Mouse (Mus musculus): ENCODE results near the gene Rtkn2. TPM values are rescaled to one million over a fixed set of nuclear protein-coding genes. Genes with fewer than 3 reads are reported as not detected.

The Rtkn2 gene
- polyA plus RNA-seq, 1 experiment from 2014 or later = 20.5 TPM

DNA sequence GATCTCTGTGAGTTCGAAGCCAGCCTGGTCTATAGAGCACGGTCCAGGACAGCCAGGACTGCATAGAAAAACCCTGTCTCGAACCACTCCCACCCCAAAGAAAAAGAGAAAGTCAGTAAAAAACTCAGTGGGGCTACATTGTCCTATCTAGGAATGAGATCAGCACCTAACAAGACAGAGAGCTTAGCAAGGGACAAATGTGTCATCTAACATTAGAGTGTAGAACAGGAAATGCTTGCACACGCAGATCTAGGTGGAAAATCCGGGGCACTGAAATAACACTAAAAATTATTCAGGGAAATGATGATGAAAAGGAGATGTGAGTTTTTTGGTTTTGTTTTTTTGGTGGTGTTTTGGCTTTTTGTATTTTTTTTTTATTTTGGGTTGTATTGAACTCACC lies 86.8 kb downstream of the Rtkn2 start:
- Histone ChIP-seq H3K27ac (replicated peaks) (no peak overlapping the region), H3K9ac (replicated peaks) (no peak overlapping the region), H3K4me1 (peaks cover 16% of the 10 kb centered on the region), H3K36me3 (no peaks in the 10 kb centered on the region), H3K9me3 (no peaks in the 10 kb centered on the region), H3K4me3 (no peak overlapping the region), H3K4me2 (replicated peaks) (no peak overlapping the region), H3K27me3 (no peaks in the 10 kb centered on the region)
- 89% methylated on average over 5 of the region's 5 CpGs for WGBS
- ATAC-seq (ENCODE audit: low FRiP score, low read depth) = no peak

DNA sequence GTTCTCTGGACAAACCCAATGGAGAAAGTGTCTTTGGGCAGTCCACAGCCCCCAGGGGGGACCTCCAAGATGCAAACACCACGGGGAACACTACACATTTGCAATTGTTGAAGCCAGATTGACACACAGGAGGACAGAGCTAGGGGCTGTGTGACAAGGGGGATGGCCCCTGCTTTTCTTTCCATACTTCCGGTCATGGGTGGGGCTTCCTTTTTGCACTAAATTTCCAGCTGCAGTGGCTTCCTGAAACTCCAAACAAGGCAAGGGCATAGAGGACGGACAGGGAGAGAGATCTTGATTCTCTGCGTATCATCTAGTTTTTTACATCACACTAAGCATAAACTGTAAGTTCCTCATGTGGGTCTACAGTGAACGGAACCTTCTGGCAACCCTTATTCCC lies 88.6 kb downstream of the Rtkn2 start:
- Histone ChIP-seq H3K9ac (replicated peaks) (no peak overlapping the region), H3K27me3 (no peaks in the 10 kb centered on the region), H3K27ac (replicated peaks) (no peak overlapping the region), H3K9me3 (no peaks in the 10 kb centered on the region), H3K36me3 (no peaks in the 10 kb centered on the region), H3K4me2 (replicated peaks) (no peak overlapping the region), H3K4me1 (peaks cover 14% of the 10 kb centered on the region), H3K4me3 (no peak overlapping the region)
- ATAC-seq (ENCODE audit: low FRiP score, low read depth) = no peak
- WGBS = 83% methylated on average over 5 of the region's 5 CpGs

DNA sequence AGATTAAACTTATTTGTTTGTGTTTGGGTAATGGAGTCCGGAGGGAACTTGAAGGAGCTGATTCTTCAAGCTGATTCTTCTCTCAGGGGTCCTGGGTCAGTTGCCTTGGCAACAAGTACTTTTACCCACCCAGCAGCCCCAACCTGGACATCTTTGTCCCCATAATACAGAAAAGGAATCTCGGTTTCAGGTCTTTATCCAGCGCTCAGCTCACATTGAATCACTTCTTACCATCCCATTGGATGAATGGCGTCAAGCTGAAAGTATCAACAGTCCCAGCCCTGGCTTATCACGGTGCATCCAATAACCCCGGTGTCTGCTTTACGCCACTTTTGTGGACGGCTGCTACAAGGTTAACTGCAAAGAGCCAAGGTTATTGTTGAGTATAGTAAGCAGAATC lies 89.1 kb downstream of the Rtkn2 start:
- no peak overlapping the region for H3K4me2 ChIP-seq (replicated peaks)
- H3K4me3 ChIP-seq = no peak overlapping the region
- no peak for ATAC-seq (ENCODE audit: low FRiP score, low read depth)
- H3K9ac ChIP-seq (replicated peaks) = no peak overlapping the region
- WGBS = 73% methylated on average over 8 of the region's 8 CpGs
- H3K27ac ChIP-seq (replicated peaks) = no peak overlapping the region
- no peaks in the 10 kb centered on the region for H3K9me3 ChIP-seq
- H3K27me3 ChIP-seq = no peaks in the 10 kb centered on the region
- H3K36me3 ChIP-seq = no peaks in the 10 kb centered on the region
- H3K4me1 ChIP-seq = peaks cover 14% of the 10 kb centered on the region

DNA sequence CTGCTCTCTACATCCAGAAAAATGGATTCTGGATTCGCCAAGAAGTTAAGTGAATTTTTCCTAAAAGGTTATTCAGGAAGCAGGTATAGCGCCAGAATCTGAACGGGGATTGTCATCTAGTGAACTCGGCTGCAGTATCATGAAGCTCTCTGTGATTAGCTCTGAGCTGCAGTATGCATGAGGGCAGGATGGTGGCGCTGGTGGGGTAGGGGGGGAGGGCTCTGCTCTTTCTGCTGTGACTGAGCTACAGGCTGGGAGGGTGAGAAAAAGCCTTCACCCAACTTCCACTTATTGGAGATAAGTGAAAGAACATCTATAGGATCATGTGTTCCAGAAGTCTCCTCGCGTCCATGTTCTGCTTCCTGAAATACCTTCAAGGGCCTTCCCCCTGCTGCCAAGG lies 91.7 kb downstream of the Rtkn2 start:
- 84% methylated on average over 7 of the region's 7 CpGs for WGBS
- no peaks in the 10 kb centered on the region for H3K9me3 ChIP-seq
- H3K9ac ChIP-seq (replicated peaks) = no peak overlapping the region
- no peaks in the 10 kb centered on the region for H3K27me3 ChIP-seq
- no peak overlapping the region for H3K4me3 ChIP-seq
- H3K4me2 ChIP-seq (replicated peaks) = no peak overlapping the region
- no peaks in the 10 kb centered on the region for H3K36me3 ChIP-seq
- H3K4me1 ChIP-seq = no peaks in the 10 kb centered on the region
- no peak for ATAC-seq (ENCODE audit: low FRiP score, low read depth)
- no peak overlapping the region for H3K27ac ChIP-seq (replicated peaks)

DNA sequence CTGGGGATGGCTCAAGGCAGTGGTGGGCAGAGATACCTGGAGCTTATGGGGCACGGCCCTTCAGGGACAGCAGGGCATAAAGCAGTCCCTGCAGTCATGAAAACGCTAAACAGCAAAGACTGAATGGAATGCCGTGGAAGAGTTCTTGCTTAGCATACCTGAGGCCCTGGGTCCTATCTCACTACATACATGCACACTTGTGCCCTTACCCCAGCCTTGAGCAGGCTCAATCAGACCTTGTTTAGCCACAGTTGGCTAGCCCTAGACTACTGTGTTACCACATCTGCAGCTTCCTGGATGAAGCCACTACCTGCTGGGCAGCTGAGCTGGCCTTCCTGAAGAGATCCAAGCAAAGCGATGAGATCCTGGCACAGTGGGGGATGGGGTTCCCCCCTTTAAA lies 93.3 kb downstream of the Rtkn2 start:
- H3K4me3 ChIP-seq = no peak overlapping the region
- H3K9me3 ChIP-seq = no peaks in the 10 kb centered on the region
- H3K36me3 ChIP-seq = no peaks in the 10 kb centered on the region
- no peak overlapping the region for H3K9ac ChIP-seq (replicated peaks)
- no peak overlapping the region for H3K27ac ChIP-seq (replicated peaks)
- ATAC-seq (ENCODE audit: low FRiP score, low read depth) = no peak
- no peaks in the 10 kb centered on the region for H3K27me3 ChIP-seq
- 91% methylated on average over 4 of the region's 4 CpGs for WGBS
- no peaks in the 10 kb centered on the region for H3K4me1 ChIP-seq
- no peak overlapping the region for H3K4me2 ChIP-seq (replicated peaks)

DNA sequence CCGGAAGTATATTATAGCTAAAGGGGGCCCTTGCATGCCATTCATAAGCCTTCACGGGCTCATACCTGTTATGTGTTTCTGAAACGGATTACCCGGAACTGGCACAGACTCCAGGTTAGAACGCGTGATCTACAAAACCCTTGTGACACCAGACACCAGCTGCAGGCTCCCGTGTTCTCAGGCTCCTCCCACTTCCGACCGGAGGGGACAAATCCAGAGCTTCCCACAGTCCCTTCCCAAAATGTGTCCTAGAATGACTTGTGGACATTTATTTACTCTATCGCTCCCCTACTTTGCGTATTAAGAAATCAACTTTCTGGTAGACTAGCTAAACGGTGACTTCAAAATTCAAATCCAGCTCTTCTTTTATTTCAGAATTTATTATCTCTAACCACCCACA lies 94.9 kb downstream of the Rtkn2 start:
- no peak for ATAC-seq (ENCODE audit: low FRiP score, low read depth)
- Histone ChIP-seq H3K27ac (replicated peaks) (no peak overlapping the region), H3K4me1 (no peaks in the 10 kb centered on the region)

DNA sequence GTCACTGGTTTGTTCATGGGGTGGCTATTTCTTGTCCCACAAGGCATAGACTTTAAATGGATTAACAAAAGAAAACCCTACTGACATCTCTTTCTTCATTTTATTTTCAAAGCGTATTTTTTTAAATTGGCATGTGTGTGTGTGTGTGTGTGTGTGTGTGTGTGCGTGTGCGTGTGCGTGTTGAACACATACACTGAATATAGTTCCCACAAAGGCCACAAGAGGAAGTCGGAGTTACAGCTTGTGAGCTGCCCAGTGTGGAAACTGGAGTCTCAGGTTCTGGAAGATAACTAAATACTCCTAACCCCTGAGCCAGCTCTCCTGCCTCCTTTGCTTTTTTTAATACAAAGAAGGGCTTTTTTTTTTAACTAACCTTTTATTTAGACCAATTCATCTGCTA lies 95.8 kb downstream of the Rtkn2 start:
- H3K27me3 ChIP-seq = no peaks in the 10 kb centered on the region
- no peaks in the 10 kb centered on the region for H3K36me3 ChIP-seq
- WGBS = 92% methylated on average over 5 of the region's 5 CpGs

More for the DNA sequence above, 94.9 kb downstream of the Rtkn2 start:
- no peaks in the 10 kb centered on the region for H3K36me3 ChIP-seq
- H3K9me3 ChIP-seq = no peaks in the 10 kb centered on the region
- H3K27me3 ChIP-seq = no peaks in the 10 kb centered on the region
- H3K4me3 ChIP-seq = no peak overlapping the region
- H3K9ac ChIP-seq (replicated peaks) = no peak overlapping the region
- 91% methylated on average over 12 of the region's 12 CpGs for WGBS
- H3K4me2 ChIP-seq (replicated peaks) = no peak overlapping the region

DNA sequence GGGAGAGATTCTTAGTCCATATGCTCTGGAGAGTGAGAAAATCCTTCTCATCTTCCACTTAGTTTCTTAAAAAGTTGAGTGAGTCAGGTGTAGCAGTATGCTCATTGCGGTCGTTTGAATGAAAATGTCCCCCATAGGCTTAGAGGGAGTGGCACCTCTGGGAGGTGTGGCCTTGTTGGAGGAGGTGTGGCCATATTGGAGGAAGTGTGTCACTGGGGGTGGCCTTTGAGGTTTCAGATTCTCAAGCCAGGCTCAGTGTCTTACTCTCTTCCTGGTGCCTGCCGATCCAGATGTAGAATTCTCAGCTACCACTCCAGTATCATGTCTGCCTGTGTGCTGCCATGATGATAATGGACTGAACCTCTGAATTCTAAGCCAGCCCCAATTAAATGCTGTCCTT lies 99.3 kb downstream of the Rtkn2 start:
- no peaks in the 10 kb centered on the region for H3K36me3 ChIP-seq
- H3K4me2 ChIP-seq (replicated peaks) = no peak overlapping the region
- ATAC-seq (ENCODE audit: low FRiP score, low read depth) = no peak
- H3K27ac ChIP-seq (replicated peaks) = no peak overlapping the region
- H3K9ac ChIP-seq (replicated peaks) = no peak overlapping the region
- no peak overlapping the region for H3K4me3 ChIP-seq
- 90% methylated on average over 3 of the region's 3 CpGs for WGBS
- no peaks in the 10 kb centered on the region for H3K4me1 ChIP-seq
- H3K9me3 ChIP-seq = no peaks in the 10 kb centered on the region
- no peaks in the 10 kb centered on the region for H3K27me3 ChIP-seq

More for the DNA sequence above, 95.8 kb downstream of the Rtkn2 start:
- Histone ChIP-seq H3K9me3 (no peaks in the 10 kb centered on the region), H3K27ac (replicated peaks) (no peak overlapping the region), H3K4me2 (replicated peaks) (no peak overlapping the region), H3K9ac (replicated peaks) (no peak overlapping the region), H3K4me1 (no peaks in the 10 kb centered on the region), H3K4me3 (no peak overlapping the region)
- no peak for ATAC-seq (ENCODE audit: low FRiP score, low read depth)

DNA sequence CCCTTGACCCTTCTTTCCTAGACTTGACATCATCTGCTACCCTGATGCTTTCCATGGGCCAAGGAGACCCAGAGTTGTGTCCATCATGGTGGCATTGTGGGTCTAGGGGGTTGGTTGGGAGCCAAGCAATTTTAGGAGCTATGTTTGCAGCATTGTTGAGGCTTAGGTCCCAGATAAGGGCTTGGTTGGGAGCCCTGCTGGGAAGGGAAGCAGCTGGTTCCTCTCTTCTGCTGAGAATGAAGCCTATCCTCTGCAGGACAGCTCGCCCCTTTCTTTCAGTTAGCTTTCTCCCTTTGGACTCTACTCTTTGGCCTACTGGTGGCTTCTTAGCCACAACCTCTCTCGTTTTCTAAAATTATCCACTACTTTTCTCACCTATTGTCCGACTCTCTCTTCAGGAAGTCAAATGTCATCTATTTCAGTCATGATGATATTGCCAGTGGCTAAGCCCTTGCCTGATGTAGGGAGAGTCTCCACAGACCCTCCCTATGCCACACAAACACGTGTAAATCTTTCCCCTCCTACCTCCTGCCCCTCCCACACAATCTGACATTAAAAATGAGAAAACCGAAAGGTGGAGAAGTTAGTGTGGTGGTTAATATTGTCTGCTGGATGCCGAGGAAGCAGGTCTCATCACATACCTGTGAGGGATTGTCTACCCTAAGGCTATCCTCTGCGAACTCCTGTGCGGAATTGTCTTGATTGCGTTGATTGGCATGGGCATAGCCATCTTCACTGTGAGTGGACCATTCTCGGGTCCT lies 100.7 kb downstream of the Rtkn2 start:
- no peaks in the 10 kb centered on the region for H3K9me3 ChIP-seq
- H3K9ac ChIP-seq (replicated peaks) = no peak overlapping the region
- no peaks in the 10 kb centered on the region for H3K36me3 ChIP-seq
- 89% methylated on average over 10 of the region's 10 CpGs for WGBS
- H3K27ac ChIP-seq (replicated peaks) = no peak overlapping the region
- no peaks in the 10 kb centered on the region for H3K27me3 ChIP-seq
- ATAC-seq (ENCODE audit: low FRiP score, low read depth) = no peak
- H3K4me1 ChIP-seq = no peaks in the 10 kb centered on the region
- H3K4me2 ChIP-seq (replicated peaks) = no peak overlapping the region
- no peak overlapping the region for H3K4me3 ChIP-seq

DNA sequence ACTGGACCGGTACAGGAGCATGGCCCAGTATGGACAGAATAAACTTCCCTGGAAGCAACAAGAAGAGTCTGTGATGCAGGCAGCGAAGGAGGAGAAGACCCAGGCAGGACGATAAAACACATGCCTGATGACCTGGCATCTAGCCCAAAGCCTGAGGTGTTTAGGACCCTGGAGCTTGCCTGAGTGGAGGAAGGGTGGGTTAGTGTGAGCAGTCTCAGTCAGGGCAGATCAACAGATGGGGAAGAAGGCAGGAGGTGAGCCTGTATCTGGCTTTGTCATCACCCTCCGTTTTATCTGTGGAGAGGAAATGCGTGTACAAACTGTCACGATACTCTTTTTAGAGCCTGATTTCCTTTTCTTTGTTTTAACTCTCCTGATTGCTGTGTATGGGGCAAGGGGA lies 102.3 kb downstream of the Rtkn2 start:
- H3K4me1 ChIP-seq = no peaks in the 10 kb centered on the region
- no peaks in the 10 kb centered on the region for H3K27me3 ChIP-seq
- H3K9ac ChIP-seq (replicated peaks) = no peak overlapping the region
- no peaks in the 10 kb centered on the region for H3K36me3 ChIP-seq
- no peak overlapping the region for H3K4me3 ChIP-seq
- no peak for ATAC-seq (ENCODE audit: low FRiP score, low read depth)
- 76% methylated on average over 6 of the region's 6 CpGs for WGBS
- no peaks in the 10 kb centered on the region for H3K9me3 ChIP-seq
- no peak overlapping the region for H3K27ac ChIP-seq (replicated peaks)
- no peak overlapping the region for H3K4me2 ChIP-seq (replicated peaks)

DNA sequence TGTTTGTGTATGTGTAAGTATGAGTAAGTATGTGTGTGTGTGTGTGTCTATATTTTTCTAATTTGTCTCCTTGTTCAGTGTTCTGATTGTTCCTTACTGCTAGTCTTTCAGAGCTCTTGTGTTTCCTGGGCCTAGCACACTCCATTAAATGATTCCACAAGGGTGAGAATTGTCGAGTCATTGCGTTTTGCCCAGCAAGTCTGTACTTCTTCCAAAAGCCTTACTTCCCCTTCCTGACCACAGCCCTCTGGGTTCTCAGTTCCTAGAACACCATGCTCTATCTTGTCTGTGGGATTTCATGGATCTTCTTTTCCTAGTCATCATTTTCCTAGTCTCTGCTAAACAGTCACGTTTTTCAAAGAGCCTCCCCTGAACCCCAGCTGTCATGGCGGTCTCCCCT lies 106.2 kb downstream of the Rtkn2 start:
- Histone ChIP-seq H3K36me3 (no peaks in the 10 kb centered on the region), H3K9me3 (no peaks in the 10 kb centered on the region), H3K4me3 (no peak overlapping the region), H3K27ac (replicated peaks) (no peak overlapping the region), H3K4me2 (replicated peaks) (no peak overlapping the region), H3K27me3 (no peaks in the 10 kb centered on the region), H3K4me1 (no peaks in the 10 kb centered on the region), H3K9ac (replicated peaks) (no peak overlapping the region)
- 87% methylated on average over 4 of the region's 4 CpGs for WGBS
- no peak for ATAC-seq (ENCODE audit: low FRiP score, low read depth)

DNA sequence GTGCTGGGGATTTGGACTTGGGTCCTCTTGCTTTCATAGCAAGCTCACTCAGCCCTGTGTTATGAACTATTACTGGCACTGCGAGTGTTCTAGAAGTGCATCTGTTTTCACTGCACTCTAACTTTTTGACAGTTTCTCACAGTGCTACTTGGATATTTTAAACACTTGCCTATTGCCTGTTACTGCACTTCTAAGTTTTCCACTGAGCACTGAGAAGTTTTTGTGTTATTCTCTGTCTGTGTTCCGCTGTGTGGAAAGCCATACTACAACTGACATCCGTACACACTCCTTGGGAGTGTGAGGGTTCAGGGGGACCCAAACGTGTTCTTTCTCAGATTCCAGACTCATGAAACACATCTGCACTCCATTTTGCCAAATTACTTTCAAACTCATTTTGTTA lies 107.6 kb downstream of the Rtkn2 start:
- no peaks in the 10 kb centered on the region for H3K27me3 ChIP-seq
- 83% methylated on average over 4 of the region's 4 CpGs for WGBS
- ATAC-seq (ENCODE audit: low FRiP score, low read depth) = no peak
- H3K4me3 ChIP-seq = no peak overlapping the region
- H3K36me3 ChIP-seq = no peaks in the 10 kb centered on the region
- no peak overlapping the region for H3K27ac ChIP-seq (replicated peaks)
- no peak overlapping the region for H3K4me2 ChIP-seq (replicated peaks)
- no peaks in the 10 kb centered on the region for H3K9me3 ChIP-seq
- no peak overlapping the region for H3K9ac ChIP-seq (replicated peaks)
- no peaks in the 10 kb centered on the region for H3K4me1 ChIP-seq

DNA sequence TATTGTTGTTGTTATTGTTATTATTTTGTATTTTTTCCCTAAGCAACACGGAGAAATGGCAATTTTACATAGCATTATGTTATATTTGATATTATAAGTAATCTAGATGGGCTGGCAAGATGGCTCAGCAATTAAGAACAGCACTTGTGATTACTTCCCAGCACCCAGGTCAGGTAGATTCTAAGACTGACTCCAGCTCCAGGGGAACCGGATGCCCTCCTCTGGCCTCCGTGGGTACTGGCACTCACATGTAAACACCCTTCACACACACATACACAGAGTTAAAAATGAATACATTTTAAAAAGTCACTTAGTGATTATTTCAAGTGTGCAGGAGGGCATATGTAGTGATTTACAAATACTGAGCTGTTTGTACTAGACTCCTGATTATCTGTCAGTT lies 108.4 kb downstream of the Rtkn2 start:
- ATAC-seq (ENCODE audit: low FRiP score, low read depth) = no peak
- H3K36me3 ChIP-seq = no peaks in the 10 kb centered on the region
- H3K4me1 ChIP-seq = no peaks in the 10 kb centered on the region
- H3K9ac ChIP-seq (replicated peaks) = no peak overlapping the region
- H3K9me3 ChIP-seq = no peaks in the 10 kb centered on the region
- no peaks in the 10 kb centered on the region for H3K27me3 ChIP-seq
- WGBS = 78% methylated on average over 3 of the region's 3 CpGs
- no peak overlapping the region for H3K27ac ChIP-seq (replicated peaks)
- H3K4me2 ChIP-seq (replicated peaks) = no peak overlapping the region
- H3K4me3 ChIP-seq = no peak overlapping the region

Data from midbrain, embryonic 12.5 days (tissue).